Mouse (Mus musculus) bone marrow macrophage, adult 2 months (primary cell): ENCODE results near the gene Efcab11.

Experiments
- CTCF ChIP-seq: IDR thresholded peaks from 2 replicates; pipeline ENCODE4 v1.5.1; 2012; ENCODE audit warnings: low read depth, mild to moderate bottlenecking, low read length, moderate library complexity
- POLR2A ChIP-seq: IDR thresholded peaks from 2 replicates; pipeline ENCODE4 v1.6.1; 2012; ENCODE audit warnings: mild to moderate bottlenecking, low read depth, low read length, borderline replicate concordance

DNA sequence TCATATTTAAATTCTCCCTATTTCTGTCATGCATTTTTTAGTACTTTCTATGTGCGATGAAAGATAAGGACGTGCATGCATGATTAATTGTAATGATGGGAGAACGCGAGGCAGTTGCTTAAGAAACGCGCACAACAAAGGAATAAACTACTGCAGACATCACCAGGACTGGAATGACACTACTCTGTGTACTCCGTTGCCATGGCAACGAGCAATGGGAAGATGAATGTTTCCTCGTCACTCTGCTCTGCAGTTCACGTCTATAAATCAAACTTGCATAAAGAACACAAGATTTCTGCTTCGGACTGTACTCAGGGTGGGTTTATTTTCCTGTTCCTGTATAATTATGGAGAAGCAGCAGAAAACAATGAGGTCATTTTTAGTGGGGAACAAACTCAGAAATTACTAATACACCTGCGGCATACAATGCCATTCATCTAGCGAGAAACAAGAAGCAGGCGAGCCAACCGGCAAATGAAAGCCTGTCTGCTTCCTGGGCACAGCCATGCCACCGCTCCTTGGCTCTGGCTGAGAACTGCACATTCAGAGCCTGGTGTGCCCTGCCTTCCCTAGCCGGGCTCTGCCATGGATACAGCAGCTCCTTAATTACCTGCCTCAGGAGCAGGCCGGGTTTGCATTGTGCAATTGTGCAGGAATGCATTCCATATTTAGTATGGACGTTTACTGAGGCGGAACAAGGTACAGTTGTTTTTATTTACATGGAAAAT, 47.7 kb downstream of the Efcab11 start:
- no peak for TF ChIP-seq CTCF
- no peak for TF ChIP-seq POLR2A
